Mouse (Mus musculus): ENCODE results near the gene Fam89b. TPM values are rescaled to one million over a fixed set of nuclear protein-coding genes. Genes with fewer than 3 reads are reported as not detected.

Fam89b gene
- polyA plus RNA-seq, 1 experiment from 2014 or later: 144 TPM

- Histone ChIP-seq H3K9ac (no peak overlapping the region), H3K9me3 (ENCODE audit: control insufficient read depth, low read length) (no peaks in the 10 kb centered on the region), H3K4me1 (replicated peaks; ENCODE audit: control insufficient read depth, insufficient read depth, low read length) (peaks cover 10% of the 10 kb centered on the region), H3K4me2 (replicated peaks) (no peak overlapping the region), H3K27ac (no peak overlapping the region), H3K27me3 (ENCODE audit: control insufficient read depth, insufficient read depth, low read length) (no peaks in the 10 kb centered on the region), H3K4me3 (replicated peaks; ENCODE audit: low read length) (no peak overlapping the region), H3K36me3 (replicated peaks; ENCODE audit: control insufficient read depth, insufficient read depth) (peaks cover 74% of the 10 kb centered on the region)
- WGBS: 91% methylated on average over 12 of the region's 12 CpGs
- ATAC-seq (ENCODE audit: low FRiP score) (no peak), DNase-seq (ENCODE audit: low spot score) (no peak)
Measured at GRCm38 (mm10) chr19:5684236-5684635, 45.2 kb downstream of the Fam89b start.

GRCm38 (mm10) chr19:5680432-5680831, 49.0 kb downstream of the Fam89b start:
- DNase-seq (ENCODE audit: low spot score) (no peak), ATAC-seq (ENCODE audit: low FRiP score) (no peak)
- H3K9me3 ChIP-seq (ENCODE audit: control insufficient read depth, low read length): no peaks in the 10 kb centered on the region
- no peaks in the 10 kb centered on the region for H3K4me1 ChIP-seq (replicated peaks; ENCODE audit: control insufficient read depth, insufficient read depth, low read length)
- no peak overlapping the region for H3K27ac ChIP-seq
- H3K4me3 ChIP-seq (replicated peaks; ENCODE audit: low read length): no peak overlapping the region
- H3K27me3 ChIP-seq (ENCODE audit: control insufficient read depth, insufficient read depth, low read length): no peaks in the 10 kb centered on the region
- H3K36me3 ChIP-seq (replicated peaks; ENCODE audit: control insufficient read depth, insufficient read depth): peaks cover 94% of the 10 kb centered on the region
- no peak overlapping the region for H3K4me2 ChIP-seq (replicated peaks)
- no peak overlapping the region for H3K9ac ChIP-seq
- WGBS: 88% methylated on average over 4 of the region's 4 CpGs

Small RNA genes within 50 kb of the gene (microRNA-seq; reads per million reads assigned to microRNA genes)
- gene Mir6987: not detected

Other genes with a start within 250 kb of the Fam89b start
- 40.0 and 41.7 TPM in 2 replicates for gene Mus81, start 241.3 kb downstream of the Fam89b start, polyA plus RNA-seq (2014; fragmentation: Nextera tagmentation; extraction: Ambion mirVana)
- 3,620 and 3,763 TPM in 2 replicates for gene Cfl1, start 239.2 kb downstream of the Fam89b start, polyA plus RNA-seq (2014; fragmentation: Nextera tagmentation; extraction: Ambion mirVana)
- gene 1700020D05Rik, start 225.9 kb downstream of the Fam89b start, polyA plus RNA-seq (2014; fragmentation: Nextera tagmentation; extraction: Ambion mirVana): 0.21 and 0.58 TPM in 2 replicates
- gene Snx32, start 219.1 kb downstream of the Fam89b start, polyA plus RNA-seq (2014; fragmentation: Nextera tagmentation; extraction: Ambion mirVana): 87.1 and 96.5 TPM in 2 replicates
- gene Ovol1, start 169.0 kb downstream of the Fam89b start, polyA plus RNA-seq (2014; fragmentation: Nextera tagmentation; extraction: Ambion mirVana): 0.07 and 0.15 TPM in 2 replicates
- gene Ap5b1, start 161.6 kb downstream of the Fam89b start, polyA plus RNA-seq (2014; fragmentation: Nextera tagmentation; extraction: Ambion mirVana): 3.8 and 4.0 TPM in 2 replicates
- 55.1 and 55.3 TPM in 2 replicates for gene Rnaseh2c, start 127.8 kb downstream of the Fam89b start, polyA plus RNA-seq (2014; fragmentation: Nextera tagmentation; extraction: Ambion mirVana)
- 38.4 and 41.0 TPM in 2 replicates for gene Kat5, start 119.4 kb downstream of the Fam89b start, polyA plus RNA-seq (2014; fragmentation: Nextera tagmentation; extraction: Ambion mirVana)
- gene Rela, start 92.2 kb downstream of the Fam89b start, polyA plus RNA-seq (2014; fragmentation: Nextera tagmentation; extraction: Ambion mirVana): 30.2 and 31.0 TPM in 2 replicates
- 12.7 and 16.2 TPM in 2 replicates for gene Sipa1, start 65.9 kb downstream of the Fam89b start, polyA plus RNA-seq (2014; fragmentation: Nextera tagmentation; extraction: Ambion mirVana)
- 11.4 and 11.5 TPM in 2 replicates for gene Map3k11, start 40.9 kb downstream of the Fam89b start, polyA plus RNA-seq (2014; fragmentation: Nextera tagmentation; extraction: Ambion mirVana)
- gene Pcnx3, start 40.7 kb downstream of the Fam89b start, polyA plus RNA-seq (2014; fragmentation: Nextera tagmentation; extraction: Ambion mirVana): 28.3 and 32.1 TPM in 2 replicates
- 0.36 TPM in 1 of 2 replicates, not detected in the other for gene Kcnk7, start 25.3 kb downstream of the Fam89b start, polyA plus RNA-seq (2014; fragmentation: Nextera tagmentation; extraction: Ambion mirVana)
- 9.2 and 12.5 TPM in 2 replicates for gene Ehbp1l1, start 3.3 kb downstream of the Fam89b start, polyA plus RNA-seq (2014; fragmentation: Nextera tagmentation; extraction: Ambion mirVana)
- gene Ltbp3, start 11.3 kb upstream of the Fam89b start, polyA plus RNA-seq (2014; fragmentation: Nextera tagmentation; extraction: Ambion mirVana): 13.8 and 15.8 TPM in 2 replicates
- 73.5 and 76.7 TPM in 2 replicates for gene Scyl1, start 41.8 kb upstream of the Fam89b start, polyA plus RNA-seq (2014; fragmentation: Nextera tagmentation; extraction: Ambion mirVana)
- 11.3 and 13.1 TPM in 2 replicates for gene Frmd8, start 145.6 kb upstream of the Fam89b start, polyA plus RNA-seq (2014; fragmentation: Nextera tagmentation; extraction: Ambion mirVana)
- 1.5 and 2.5 TPM in 2 replicates for gene Slc25a45, start 148.2 kb upstream of the Fam89b start, polyA plus RNA-seq (2014; fragmentation: Nextera tagmentation; extraction: Ambion mirVana)
- 6.1 and 9.4 TPM in 2 replicates for gene Tigd3, start 164.5 kb upstream of the Fam89b start, polyA plus RNA-seq (2014; fragmentation: Nextera tagmentation; extraction: Ambion mirVana)
- 88.2 and 94.7 TPM in 2 replicates for gene Dpf2, start 183.4 kb upstream of the Fam89b start, polyA plus RNA-seq (2014; fragmentation: Nextera tagmentation; extraction: Ambion mirVana)
- gene Cdc42ep2, start 195.2 kb upstream of the Fam89b start, polyA plus RNA-seq (2014; fragmentation: Nextera tagmentation; extraction: Ambion mirVana): 16.9 and 18.5 TPM in 2 replicates
- gene Pola2, start 234.5 kb upstream of the Fam89b start, polyA plus RNA-seq (2014; fragmentation: Nextera tagmentation; extraction: Ambion mirVana): 22.2 and 24.2 TPM in 2 replicates